In genomic region chr3:31056047-31056650, GRCm38 (mm10) we compare ENCODE assay signal across 1 mouse cellular context.
TF ChIP-seq lines count a peak whose summit lies in the region.

No protein-coding gene starts in this region.

TF ChIP-seq in MEL, 35 proteins besides CTCF, POLR2A, EP300 and RAD21 (continued from another document):
- TF ChIP-seq MEF2A (IDR thresholded peaks at IDR 0.05; ENCODE audit: extremely low read depth, insufficient replicate concordance, low read depth, low read length, poor library complexity, severe bottlenecking) (no peak), USF2 (IDR thresholded peaks at IDR 0.05; ENCODE audit: borderline replicate concordance in 1 of 2, insufficient read depth in 1 of 2, low read depth in 1 of 2, low read length in 2 of 2) (no peak), GATA1 (IDR thresholded peaks at IDR 0.05; ENCODE audit: low read depth, low read length) (no peak), MYB (IDR thresholded peaks at IDR 0.05; ENCODE audit: low read depth, low read length) (no peak), TAL1 (IDR thresholded peaks at IDR 0.05; ENCODE audit: low read length) (no peak), SMC3 (IDR thresholded peaks at IDR 0.05; ENCODE audit: low read depth, low read length) (no peak), JUND (IDR thresholded peaks at IDR 0.05; ENCODE audit: low read depth, low read length) (no peak), ZMIZ1 (IDR thresholded peaks at IDR 0.05; ENCODE audit: low read depth, low read length) (no peak)
TF ChIP-seq in MEL: peak in this region for 6.
